Mouse (Mus musculus) cerebellum, adult 2 months (tissue): Measurements from ENCODE around the gene Prss42. TPM values are rescaled to one million over a fixed set of nuclear protein-coding genes. Genes with fewer than 3 reads are reported as not detected.

ENCODE experiments used
- DNase-seq, 2 experiments: peaks; one replicate each; pipeline ENCODE4 v3.0.0; 2021
- H3K27ac ChIP-seq: fragments of 200-500 bp; 2 replicates; pipeline ENCODE4 v1.5.1; 2012; ENCODE audit warnings: low read length, control low read depth, inconsistent platforms; ENCODE audit not compliant: insufficient read depth
- H3K27me3 ChIP-seq: fragments of 200-500 bp; 2 replicates; pipeline ENCODE4 v1.6.1; 2012; ENCODE audit warnings: inconsistent platforms, mild to moderate bottlenecking, low read length, moderate library complexity; ENCODE audit not compliant: control insufficient read depth, insufficient read depth
- H3K4me1 ChIP-seq: fragments of 200-500 bp; 2 replicates; pipeline ENCODE4 v1.6.1; 2011; ENCODE audit warnings: low read length; ENCODE audit not compliant: control insufficient read depth, insufficient read depth
- H3K4me3 ChIP-seq: fragments of 200-500 bp; replicated peaks from 2 replicates; pipeline ENCODE3; 2011; ENCODE audit warnings: mild to moderate bottlenecking, low read depth, low read length, control low read depth; ENCODE audit not compliant: insufficient read depth
- CTCF ChIP-seq: fragments of 200-500 bp; IDR thresholded peaks from 2 replicates; pipeline ENCODE4 v1.5.1; 2011; ENCODE audit warnings: low read depth, mild to moderate bottlenecking, control low read depth, low read length, moderate library complexity, borderline replicate concordance; ENCODE audit not compliant: insufficient read depth
- POLR2A ChIP-seq: fragments of 200-500 bp; IDR thresholded peaks from 2 replicates; pipeline ENCODE4 v1.6.1; 2011; ENCODE audit warnings: low read length, control low read depth, borderline replicate concordance; ENCODE audit not compliant: insufficient read depth
- WGBS: fragments of 180-500 bp; shearing (Covaris S2); methylation state at CpG from one replicate; pipeline ENCODE4 v1.1.7; 2018; 5-methylcytosine and 5-hydroxymethylcytosine counted together
- polyA plus RNA-seq: library from polyadenylated mRNA; depleted of rRNA; stranded (reverse); fragments of >200 nt; gene quantifications from 2 replicates; pipeline ENCODE4 v1.2.3, GENCODE M21; 2012; rRNA removed

Prss42 gene
- not detected in 2 replicates for polyA plus RNA-seq

- WGBS, result 89% methylated on average over 14 of the region's 14 CpGs
- Histone ChIP-seq H3K27ac (no peak within 1 kb of the TSS), H3K4me3 (no peak within 1 kb of the TSS), H3K27me3 (no peaks in the 10 kb centered on the region), H3K4me1 (no peaks in the 10 kb centered on the region)
- DNase-seq, result no peak
- TF ChIP-seq POLR2A (no peak), CTCF (no peak)
These were observed at the start of gene Prss42 for GRCm38 (mm10) chr9:110797866-110798265. Prss42 (plus strand) TSS chr9:110798166.

DNA sequence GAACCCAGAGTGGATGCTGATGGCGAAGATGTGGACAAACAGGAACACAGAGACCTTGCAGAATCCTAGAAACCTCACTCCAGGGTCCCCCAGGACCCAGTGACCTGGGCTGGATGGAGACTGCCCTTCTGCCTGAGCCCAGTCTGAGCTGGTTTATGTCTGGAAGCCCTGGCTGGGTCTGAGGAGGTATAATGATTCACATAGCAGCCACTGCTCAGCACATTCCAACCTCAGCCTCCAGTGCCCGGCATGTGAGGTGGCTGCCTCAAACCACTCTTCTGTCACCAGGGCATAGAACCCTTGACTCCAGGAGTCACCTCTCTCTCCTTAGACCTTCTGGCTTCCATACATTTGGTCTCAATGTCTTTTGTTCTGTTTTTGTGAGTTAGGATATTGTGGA is 49.5 kb upstream of the Prss42 start:
- 73% methylated on average over 2 of the region's 2 CpGs for WGBS
- no peak for DNase-seq
- no peak overlapping the region for H3K4me3 ChIP-seq
- no peaks in the 10 kb centered on the region for H3K4me1 ChIP-seq
- TF ChIP-seq POLR2A, result no peak
- no peak for TF ChIP-seq CTCF
- H3K27ac ChIP-seq, result no peak overlapping the region
- H3K27me3 ChIP-seq, result no peaks in the 10 kb centered on the region; the same call in 1 of the 2 replicates

- H3K4me3 ChIP-seq, result no peak overlapping the region
- no peak overlapping the region for H3K27ac ChIP-seq
- 43% methylated on average over 14 of the region's 14 CpGs for WGBS
- no peaks in the 10 kb centered on the region; the same call in 1 of the 2 replicates for H3K27me3 ChIP-seq
- no peak for DNase-seq
- TF ChIP-seq POLR2A, result no peak
- TF ChIP-seq CTCF, result no peak
- H3K4me1 ChIP-seq, result no peaks in the 10 kb centered on the region
These were observed 47.4 kb upstream of the Prss42 start for GRCm38 (mm10) chr9:110750404-110751187.

- Histone ChIP-seq H3K27me3 (no peaks in the 10 kb centered on the region; the same call in 1 of the 2 replicates), H3K4me1 (no peaks in the 10 kb centered on the region), H3K4me3 (no peak overlapping the region), H3K27ac (no peak overlapping the region)
- no peak for DNase-seq
- TF ChIP-seq POLR2A, result no peak
- TF ChIP-seq CTCF, result no peak
- WGBS, result 81% methylated on average over 5 of the region's 5 CpGs
These were observed 46.6 kb upstream of the Prss42 start for GRCm38 (mm10) chr9:110751412-110751811.

DNA sequence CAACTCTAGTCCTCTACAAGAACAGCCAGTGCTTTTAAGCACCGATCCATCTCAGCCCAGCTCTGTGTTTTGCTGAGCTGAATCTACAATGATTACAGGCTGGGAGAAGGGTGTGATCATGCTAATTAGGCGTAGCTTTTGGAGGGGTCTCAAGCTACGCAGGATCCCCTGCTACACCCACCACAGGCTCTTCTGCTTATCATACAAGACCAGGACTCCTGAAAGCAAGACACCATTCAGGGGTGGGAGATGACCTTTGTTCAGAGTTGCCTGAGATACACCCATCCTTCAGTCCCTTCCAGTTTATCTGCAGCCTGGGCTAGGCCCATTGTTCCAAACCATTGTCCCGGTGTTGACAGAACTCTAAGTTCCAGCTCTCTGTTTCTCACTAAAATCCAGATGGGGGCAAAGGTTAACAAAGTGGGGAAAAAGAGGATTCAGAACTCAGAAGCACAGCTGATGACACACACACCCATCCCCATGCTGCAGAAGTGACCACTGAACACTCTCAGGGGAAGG is 45.0 kb upstream of the Prss42 start:
- no peak overlapping the region for H3K27ac ChIP-seq
- WGBS, result 84% methylated on average over 4 of the region's 4 CpGs
- no peaks in the 10 kb centered on the region for H3K4me1 ChIP-seq
- no peak for DNase-seq
- TF ChIP-seq POLR2A (no peak), CTCF (no peak)
- H3K27me3 ChIP-seq, result no peaks in the 10 kb centered on the region
- no peak overlapping the region for H3K4me3 ChIP-seq

DNA sequence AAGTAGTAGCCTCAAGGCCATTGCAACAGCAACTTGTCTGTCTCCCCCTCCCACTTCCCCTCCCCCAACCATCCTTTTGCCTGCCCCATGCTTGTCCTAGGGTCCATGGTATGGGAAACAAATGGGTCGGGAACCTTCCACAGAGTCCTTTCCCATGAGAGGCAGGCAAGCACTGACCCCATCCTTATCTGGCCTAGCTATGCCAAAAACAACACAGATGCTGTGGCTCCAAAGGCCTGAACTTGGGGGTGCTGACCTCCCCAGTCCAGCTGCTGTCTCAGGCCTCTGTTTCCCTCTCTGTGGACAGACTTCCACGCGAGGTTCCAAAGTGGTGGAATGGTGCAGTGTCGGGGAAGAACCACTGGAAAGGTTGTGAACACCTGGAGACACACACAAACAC is 44.2 kb upstream of the Prss42 start:
- Histone ChIP-seq H3K27me3 (no peaks in the 10 kb centered on the region), H3K4me1 (peaks cover 4% of the 10 kb centered on the region), H3K4me3 (no peak overlapping the region), H3K27ac (no peak overlapping the region)
- whole genome bisulfite sequencing, result 93% methylated on average over 4 of the region's 4 CpGs
- TF ChIP-seq POLR2A, result no peak
- TF ChIP-seq CTCF, result no peak
- DNase-seq, result no peak

- 70% methylated on average over 5 of the region's 5 CpGs for WGBS
- Histone ChIP-seq H3K4me3 (no peak overlapping the region), H3K4me1 (peaks cover 12% of the 10 kb centered on the region), H3K27me3 (no peaks in the 10 kb centered on the region), H3K27ac (no peak overlapping the region)
- DNase-seq, result no peak
- TF ChIP-seq CTCF (no peak), POLR2A (no peak)
These were observed 40.1 kb upstream of the Prss42 start for GRCm38 (mm10) chr9:110757816-110758215.

DNA sequence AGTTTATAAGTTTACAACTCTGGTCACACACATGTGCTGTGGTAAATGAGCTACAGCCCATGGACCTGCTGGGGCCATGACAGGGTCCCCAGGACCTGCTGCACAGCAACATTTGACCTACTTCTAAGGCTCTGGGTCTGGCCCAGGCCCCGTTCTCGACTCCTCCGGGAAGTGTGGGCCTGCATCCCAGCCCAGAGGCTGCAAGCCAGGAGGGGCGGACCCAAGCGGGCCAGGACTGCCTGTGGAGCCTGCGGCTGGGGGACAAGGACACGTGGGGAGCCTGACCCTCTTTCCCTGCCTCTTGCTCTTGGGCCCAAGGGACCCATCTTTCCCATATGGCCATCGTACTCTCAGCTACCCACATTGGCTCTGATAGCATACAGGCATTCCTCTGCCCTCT is 39.4 kb upstream of the Prss42 start:
- H3K4me1 ChIP-seq, result peaks cover 12% of the 10 kb centered on the region
- TF ChIP-seq POLR2A, result no peak
- TF ChIP-seq CTCF, result no peak
- H3K4me3 ChIP-seq, result no peak overlapping the region
- peak; percentile 35 to 39 for DNase-seq
- no peak overlapping the region for H3K27ac ChIP-seq
- WGBS, result 8% methylated on average over 8 of the region's 8 CpGs
- H3K27me3 ChIP-seq, result no peaks in the 10 kb centered on the region
